Mouse (Mus musculus) cortical plate, adult 2 months (tissue): Measurements from ENCODE around the gene Nos1. TPM values are rescaled to one million over a fixed set of nuclear protein-coding genes. Genes with fewer than 3 reads are reported as not detected.

ENCODE experiments used
- H3K27ac ChIP-seq: fragments of 200-500 bp; 2 replicates; pipeline ENCODE4 v1.5.1; 2012; ENCODE audit warnings: low read length, control low read depth, inconsistent platforms; ENCODE audit not compliant: insufficient read depth
- H3K4me1 ChIP-seq: fragments of 200-500 bp; 2 replicates; pipeline ENCODE4 v1.6.1; 2011; ENCODE audit warnings: low read length; ENCODE audit not compliant: control insufficient read depth, insufficient read depth
- H3K4me3 ChIP-seq: fragments of 200-500 bp; 2 replicates; pipeline ENCODE4 v1.5.1; 2011; ENCODE audit warnings: mild to moderate bottlenecking, low read length, control low read depth; ENCODE audit not compliant: insufficient read depth
- CTCF ChIP-seq: fragments of 200-500 bp; IDR thresholded peaks from 2 replicates; pipeline ENCODE4 v1.5.1; 2011; ENCODE audit warnings: mild to moderate bottlenecking, control low read depth, low read length; ENCODE audit not compliant: insufficient read depth; ENCODE audit errors: extremely low read depth
- POLR2A ChIP-seq: fragments of 200-500 bp; IDR thresholded peaks from 2 replicates; pipeline ENCODE4 v1.6.1; 2011; ENCODE audit warnings: mild to moderate bottlenecking, low read length, control low read depth; ENCODE audit not compliant: insufficient read depth; ENCODE audit errors: extremely low read depth
- polyA plus RNA-seq: library from polyadenylated mRNA; depleted of rRNA; stranded (reverse); fragments of >200 nt; gene quantifications from 2 replicates; pipeline ENCODE4 v1.2.3, GENCODE M21; 2012

Gene Nos1
- polyA plus RNA-seq, 1 experiment, result 8.8 TPM

DNA sequence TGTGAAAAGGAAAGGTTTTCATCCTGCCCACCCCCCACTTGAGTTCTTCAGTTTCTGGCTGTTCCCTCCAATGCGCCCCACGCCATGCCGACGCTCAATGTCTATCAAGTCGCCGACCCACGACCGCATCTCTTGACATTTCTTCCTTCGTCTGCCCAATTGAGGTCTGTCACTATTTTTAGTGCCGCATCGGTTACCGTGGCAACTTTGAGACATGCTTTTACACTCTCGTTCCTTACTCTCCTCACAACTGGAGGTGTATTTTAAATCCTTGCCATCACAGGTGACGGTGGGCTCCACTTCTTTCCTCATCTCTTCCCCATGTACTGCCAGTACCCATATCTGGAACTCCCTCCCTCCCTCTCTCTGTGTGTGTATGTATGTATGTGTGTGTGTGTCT lies 11.0 kb downstream of the Nos1 start:
- no peak overlapping the region for H3K4me3 ChIP-seq
- no peak overlapping the region for H3K27ac ChIP-seq
- TF ChIP-seq CTCF (no peak), POLR2A (no peak)

DNA sequence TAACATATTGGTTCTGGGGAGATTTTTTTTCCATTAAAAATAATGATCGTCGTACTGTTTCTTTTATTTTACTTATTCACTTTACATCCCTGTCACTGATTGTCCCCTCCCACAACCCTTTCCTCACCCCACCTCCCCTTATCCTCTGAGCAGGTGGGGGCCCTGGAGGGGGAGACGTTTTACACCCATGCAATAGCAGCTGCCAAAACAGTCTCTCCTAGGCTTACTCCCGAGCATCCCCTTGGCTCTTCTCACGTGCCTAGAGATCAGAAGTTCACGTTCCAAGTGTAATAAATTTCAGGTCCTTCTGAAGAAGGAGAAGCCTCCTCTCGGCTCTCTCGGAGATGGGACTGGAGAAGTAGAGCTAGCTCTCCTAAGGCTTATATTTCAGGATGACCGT lies 20.0 kb downstream of the Nos1 start:
- H3K27ac ChIP-seq, result no peak overlapping the region
- TF ChIP-seq POLR2A (no peak), CTCF (no peak)
- H3K4me1 ChIP-seq, result no peaks in the 10 kb centered on the region
- H3K4me3 ChIP-seq, result no peak overlapping the region

More for the DNA sequence above, 11.0 kb downstream of the Nos1 start:
- H3K4me1 ChIP-seq, result no peaks in the 10 kb centered on the region

DNA sequence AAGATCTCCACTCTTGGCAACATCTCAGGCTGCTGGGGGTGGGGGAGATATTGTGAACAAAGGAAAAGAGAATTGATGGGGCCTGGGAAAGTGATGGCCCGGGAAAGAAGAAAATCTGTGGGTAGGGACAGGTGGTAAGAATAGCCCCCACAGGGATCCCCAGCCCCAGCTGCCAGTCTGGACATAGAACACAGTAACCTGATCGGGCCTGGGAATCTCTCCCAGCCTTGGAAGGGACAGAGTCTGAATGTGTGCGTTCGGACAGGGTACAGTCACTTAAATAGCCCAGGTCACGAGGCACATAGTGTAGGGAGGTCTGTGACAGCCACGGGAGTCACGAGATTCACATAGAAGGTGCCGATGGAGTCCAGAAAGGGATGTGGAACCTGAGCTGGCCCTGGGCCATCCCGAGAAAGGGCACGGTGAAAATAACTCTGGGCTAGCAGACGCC lies 21.3 kb downstream of the Nos1 start:
- H3K4me3 ChIP-seq, result no peak overlapping the region
- no peaks in the 10 kb centered on the region for H3K4me1 ChIP-seq
- no peak overlapping the region for H3K27ac ChIP-seq
- TF ChIP-seq POLR2A, result no peak
- no peak for TF ChIP-seq CTCF

DNA sequence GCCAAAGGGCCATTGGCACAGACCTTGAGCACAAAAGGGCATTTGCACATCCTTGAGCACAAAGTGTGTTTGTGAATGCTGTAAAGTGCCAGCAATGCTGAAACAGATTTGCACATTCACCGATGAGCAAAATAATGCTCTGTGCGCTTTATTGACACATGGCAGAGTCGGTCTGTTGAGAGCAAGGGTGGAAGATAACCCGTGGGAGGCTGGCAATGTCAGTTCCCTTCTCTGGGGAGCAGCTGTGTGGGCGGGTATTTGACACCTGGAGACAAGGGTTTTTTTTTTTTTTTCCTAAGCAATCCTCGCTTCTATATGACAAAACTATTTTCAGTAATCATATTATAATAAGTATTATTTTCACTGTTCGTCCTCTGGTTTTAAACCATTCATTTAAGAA lies 22.7 kb downstream of the Nos1 start:
- no peaks in the 10 kb centered on the region for H3K4me1 ChIP-seq
- no peak overlapping the region for H3K27ac ChIP-seq
- TF ChIP-seq POLR2A, result no peak
- TF ChIP-seq CTCF, result no peak
- no peak overlapping the region for H3K4me3 ChIP-seq

DNA sequence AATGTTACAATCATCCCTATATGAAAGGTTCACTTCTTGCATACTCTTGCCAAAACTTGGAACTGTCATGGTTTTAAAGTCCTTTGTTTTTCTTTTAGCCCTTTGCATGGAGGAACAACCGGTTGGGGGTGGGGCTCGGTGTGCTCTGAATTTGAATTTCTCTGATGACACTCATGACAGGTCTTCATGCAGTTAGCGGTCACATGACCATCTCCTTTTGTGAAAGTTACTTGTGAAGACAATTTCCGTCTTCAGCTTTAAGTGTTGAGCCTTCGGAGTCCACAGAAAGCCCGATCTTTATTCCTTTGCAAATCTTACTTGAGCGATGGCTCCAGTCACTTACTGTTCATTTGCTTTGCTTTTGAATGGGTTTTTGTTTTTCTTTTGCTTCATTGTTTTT lies 30.1 kb downstream of the Nos1 start:
- Histone ChIP-seq H3K4me1 (no peaks in the 10 kb centered on the region), H3K27ac (no peak overlapping the region), H3K4me3 (no peak overlapping the region)
- TF ChIP-seq CTCF (no peak), POLR2A (no peak)

DNA sequence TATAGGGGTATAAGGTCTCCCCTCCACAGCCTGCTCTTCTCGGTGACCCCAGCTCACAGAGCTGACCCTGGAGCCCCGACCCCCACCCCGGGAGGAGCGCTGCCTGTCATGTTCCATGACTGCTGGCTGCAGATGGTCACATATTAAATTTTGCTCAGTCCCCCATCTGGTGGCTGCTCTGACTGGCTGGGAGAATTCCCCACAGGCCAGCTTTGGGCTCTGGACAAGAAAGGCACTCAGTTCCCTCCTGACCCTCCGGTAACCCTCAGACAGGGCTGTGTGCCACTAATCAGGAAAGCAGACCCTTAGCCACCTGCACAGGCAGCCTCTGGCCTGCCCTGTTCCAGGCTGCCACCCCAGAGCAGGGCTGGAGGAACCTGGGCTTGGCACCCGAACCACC lies 38.0 kb downstream of the Nos1 start:
- Histone ChIP-seq H3K4me3 (no peak overlapping the region), H3K4me1 (no peaks in the 10 kb centered on the region), H3K27ac (no peak overlapping the region)
- TF ChIP-seq POLR2A (no peak), CTCF (no peak)

DNA sequence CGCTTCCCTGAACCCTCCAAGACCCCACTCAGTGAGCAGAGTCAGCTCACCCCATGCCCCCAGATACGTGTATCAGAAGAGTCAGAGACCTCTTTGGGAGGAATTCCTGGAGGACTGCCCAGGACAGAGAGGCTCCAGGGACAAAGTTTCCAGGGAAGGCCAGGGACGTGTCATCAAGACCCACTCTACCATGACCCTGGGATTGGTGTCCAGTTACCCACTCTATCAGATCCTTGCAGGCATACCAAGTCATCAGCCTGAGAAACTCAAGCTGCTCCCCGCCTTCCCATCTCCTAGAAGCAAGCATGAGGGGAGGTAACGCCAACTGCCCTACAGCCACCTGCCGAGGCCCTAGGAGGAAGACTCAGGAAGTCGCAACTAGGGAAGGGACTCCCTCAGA lies 39.6 kb downstream of the Nos1 start:
- TF ChIP-seq POLR2A, result no peak
- no peak for TF ChIP-seq CTCF
- Histone ChIP-seq H3K4me1 (no peaks in the 10 kb centered on the region), H3K4me3 (no peak overlapping the region), H3K27ac (no peak overlapping the region)

DNA sequence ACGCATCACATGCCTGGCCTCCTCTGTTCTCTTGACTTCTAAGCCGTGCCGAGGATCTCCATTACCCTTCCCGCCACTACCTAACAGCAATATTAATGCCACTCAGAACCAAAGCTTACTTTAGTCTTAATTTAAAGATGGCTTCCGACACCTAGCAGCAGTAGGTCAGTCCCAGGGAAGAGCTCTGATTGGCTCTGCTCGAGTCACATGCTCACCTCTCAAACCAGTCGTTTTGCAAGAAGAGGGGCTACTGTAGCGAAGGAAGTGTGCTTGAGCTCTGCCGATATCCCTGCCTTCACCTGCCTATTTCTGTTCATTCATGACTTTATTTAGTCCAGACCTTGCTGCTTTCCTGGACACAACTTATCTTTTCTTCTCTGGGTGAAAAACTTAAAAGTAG lies 43.0 kb downstream of the Nos1 start:
- H3K27ac ChIP-seq, result no peak overlapping the region
- TF ChIP-seq CTCF (no peak), POLR2A (no peak)

DNA sequence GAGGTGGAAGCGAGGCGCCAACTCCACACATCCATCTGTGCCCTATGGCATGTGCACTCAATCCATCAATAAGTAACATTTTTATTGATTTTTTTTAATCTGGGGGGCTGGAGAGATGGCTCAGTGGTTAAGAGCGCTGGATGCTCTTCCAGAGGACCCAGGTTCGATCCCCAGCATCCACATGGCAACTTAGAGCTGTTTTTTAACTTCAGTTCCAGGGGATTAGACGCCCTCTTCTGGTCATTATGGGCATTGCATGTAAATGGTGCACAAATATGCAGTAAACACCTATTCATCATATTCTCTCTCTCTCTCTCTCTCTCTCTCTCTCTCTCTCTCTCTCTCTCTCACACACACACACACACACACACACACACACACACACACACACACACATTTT lies 43.7 kb downstream of the Nos1 start:
- Histone ChIP-seq H3K27ac (no peak overlapping the region), H3K4me3 (no peak overlapping the region), H3K4me1 (no peaks in the 10 kb centered on the region)
- TF ChIP-seq CTCF (no peak), POLR2A (no peak)

More for the DNA sequence above, 43.0 kb downstream of the Nos1 start:
- Histone ChIP-seq H3K4me1 (no peaks in the 10 kb centered on the region), H3K4me3 (no peak overlapping the region)

DNA sequence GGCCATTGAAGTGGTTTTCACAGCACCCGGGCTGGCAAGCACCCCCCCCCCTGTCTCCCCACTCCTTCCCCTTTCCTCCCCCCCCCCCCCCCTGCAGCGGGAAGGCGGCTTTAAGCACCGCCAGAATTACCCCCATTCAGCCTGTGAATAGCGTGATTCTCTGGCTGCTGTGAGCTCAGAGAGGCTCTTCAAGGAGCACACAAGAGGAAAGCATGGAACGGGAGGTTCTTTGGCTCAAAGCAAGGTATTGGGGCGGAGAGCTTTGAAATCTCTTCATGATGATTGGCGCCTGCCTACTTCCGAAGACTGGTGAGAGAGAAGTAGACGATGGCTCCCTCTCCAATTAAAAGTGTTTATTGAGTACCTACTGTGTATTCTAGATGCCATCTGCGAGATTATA lies 44.5 kb downstream of the Nos1 start:
- TF ChIP-seq CTCF (no peak), POLR2A (no peak)
- H3K4me1 ChIP-seq, result no peaks in the 10 kb centered on the region
- no peak overlapping the region for H3K4me3 ChIP-seq
- H3K27ac ChIP-seq, result no peak overlapping the region
